Mouse (Mus musculus): Measurements from ENCODE around the gene Cdh13. TPM values are rescaled to one million over a fixed set of nuclear protein-coding genes. Genes with fewer than 3 reads are reported as not detected.

Cdh13 gene
- total RNA-seq, 2 experiments from 2014 or later, result 5.9 to 12.6 TPM

- DNase-seq (ENCODE audit: low spot score in 2 of 2), result no peak
These were observed 156.3 kb downstream of the Cdh13 start for GRCm38 (mm10) chr8:118439857-118440256.

GRCm38 (mm10) chr8:118443361-118443760 is 159.8 kb downstream of the Cdh13 start:
- peak; percentile 16 to 23 for DNase-seq (ENCODE audit: low spot score in 2 of 2)

- DNase-seq (ENCODE audit: low spot score in 2 of 2), result no peak
These were observed 161.2 kb downstream of the Cdh13 start for GRCm38 (mm10) chr8:118444651-118445207.

- no peak for DNase-seq (ENCODE audit: low spot score in 2 of 2)
These were observed 163.0 kb downstream of the Cdh13 start for GRCm38 (mm10) chr8:118446516-118446915.

DNA sequence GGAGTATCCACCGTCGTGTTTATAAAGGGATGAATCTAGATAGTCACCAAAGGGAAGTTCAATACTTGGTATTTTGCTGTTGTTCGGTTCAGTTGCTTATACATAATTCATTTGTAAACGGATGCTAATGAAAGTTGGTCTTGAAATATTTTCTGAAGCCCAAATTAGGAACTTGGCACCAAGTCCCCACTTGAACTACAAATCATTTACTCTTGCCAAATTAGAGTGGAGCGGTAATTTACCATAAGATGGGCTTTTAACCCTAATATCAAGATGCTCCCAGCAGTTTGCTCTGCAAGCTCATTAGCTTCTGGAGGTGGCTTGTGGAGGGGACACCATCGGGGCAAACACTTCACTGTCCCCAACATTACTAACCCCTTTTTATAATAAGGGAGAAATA is 164.5 kb downstream of the Cdh13 start:
- DNase-seq (ENCODE audit: low spot score in 2 of 2), result no peak

DNA sequence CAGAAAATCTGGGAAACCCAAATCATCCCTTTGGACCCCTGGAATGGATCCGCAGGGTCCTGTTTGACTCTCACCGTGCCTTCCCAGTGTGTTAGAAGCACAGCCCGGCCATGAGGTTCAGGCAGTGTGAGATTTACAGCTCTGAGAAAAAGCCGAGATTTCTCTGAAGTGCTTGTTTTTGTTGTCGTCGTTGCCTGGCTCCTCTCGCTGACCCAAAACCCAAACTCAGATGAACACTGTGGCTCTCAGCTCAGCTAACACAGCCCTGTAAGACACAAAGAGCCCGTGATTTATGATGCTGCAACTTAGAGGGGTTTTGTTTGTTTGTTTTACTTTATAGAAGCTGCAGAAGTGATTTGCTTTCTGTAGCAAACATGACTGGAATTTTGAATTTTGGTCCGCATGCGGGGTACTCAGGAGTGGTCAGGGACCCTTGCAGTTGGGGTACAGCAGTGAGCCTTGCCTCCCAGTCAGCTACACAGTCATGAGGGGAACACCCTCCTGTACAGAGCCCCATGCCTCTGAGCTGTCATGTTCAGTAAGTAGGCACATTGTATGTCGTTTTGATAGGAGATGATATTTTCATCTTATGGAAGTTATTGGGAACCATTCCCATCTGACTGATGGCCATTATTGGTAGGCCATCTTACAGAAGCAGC is 169.0 kb downstream of the Cdh13 start:
- DNase-seq (ENCODE audit: low spot score in 2 of 2), result peak in 1 of 2 experiments; percentile 8

DNA sequence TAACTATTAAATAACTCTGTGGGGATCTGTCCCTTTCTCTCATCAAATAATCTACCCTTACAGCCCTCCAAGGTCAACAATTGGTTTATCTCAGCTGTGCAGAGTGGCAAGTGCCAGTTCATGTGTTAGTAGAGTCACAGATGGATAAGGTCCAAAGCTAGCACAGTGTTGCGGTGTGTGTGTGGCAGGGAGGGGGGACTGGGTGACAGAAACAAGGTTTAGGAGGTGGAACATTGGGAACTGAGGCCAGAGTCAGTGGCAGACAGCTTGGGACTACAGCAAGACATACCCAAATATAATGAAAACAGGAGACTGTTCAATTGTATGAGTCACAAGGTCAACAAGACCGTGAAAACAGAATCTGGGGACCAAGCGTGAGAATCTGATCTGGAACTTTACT is 171.7 kb downstream of the Cdh13 start:
- no peak for DNase-seq (ENCODE audit: low spot score in 2 of 2)

DNA sequence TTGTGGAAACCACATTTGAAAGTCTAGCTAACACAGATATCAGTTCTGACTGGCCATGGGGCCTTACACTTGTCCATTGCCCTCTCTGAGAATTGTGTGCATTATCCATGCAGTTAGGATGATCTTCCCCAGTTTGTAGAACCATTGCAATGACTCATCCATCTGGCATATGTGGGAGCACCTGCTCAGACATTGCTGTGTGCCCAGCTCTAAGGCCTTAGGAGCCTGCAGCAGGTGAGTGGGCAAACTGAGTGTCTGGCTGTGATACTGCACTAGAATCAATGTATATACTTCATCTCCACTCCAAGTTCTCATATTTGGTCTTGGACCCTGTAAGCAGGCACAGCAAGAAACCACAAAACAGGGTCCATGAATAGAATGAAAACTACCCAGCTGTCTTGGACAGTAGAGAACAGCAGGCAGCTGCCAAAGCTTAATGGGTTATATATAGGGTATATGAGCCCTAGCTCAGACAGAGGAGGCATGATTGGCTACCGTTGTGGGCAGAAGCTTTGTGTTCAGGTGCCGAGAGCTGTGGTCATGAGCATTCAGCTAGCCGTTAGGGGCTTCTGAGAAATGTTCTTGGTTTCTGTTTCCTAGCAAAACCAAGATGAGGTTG is 181.9 kb downstream of the Cdh13 start:
- no peak for DNase-seq (ENCODE audit: low spot score in 2 of 2)

DNA sequence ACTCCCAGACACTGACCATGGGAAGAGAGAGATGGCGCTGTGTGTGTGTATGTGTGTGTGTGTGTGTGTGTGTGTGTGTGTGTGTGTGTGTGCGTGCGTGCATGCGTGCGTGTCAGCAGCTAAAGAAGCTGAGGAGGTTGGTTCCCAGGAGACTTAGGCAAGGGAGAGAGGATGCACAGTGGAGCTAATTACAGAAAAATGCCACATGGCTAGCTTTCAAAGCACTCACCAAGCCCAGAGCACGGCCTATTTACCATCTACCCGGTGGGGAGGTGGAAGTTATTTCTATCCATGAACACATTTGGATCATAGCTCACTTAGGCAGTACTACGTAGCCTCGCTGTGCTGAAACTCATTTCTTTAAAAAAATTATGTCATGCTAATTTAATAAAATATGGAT is 194.1 kb downstream of the Cdh13 start:
- DNase-seq (ENCODE audit: low spot score in 2 of 2), result no peak

DNA sequence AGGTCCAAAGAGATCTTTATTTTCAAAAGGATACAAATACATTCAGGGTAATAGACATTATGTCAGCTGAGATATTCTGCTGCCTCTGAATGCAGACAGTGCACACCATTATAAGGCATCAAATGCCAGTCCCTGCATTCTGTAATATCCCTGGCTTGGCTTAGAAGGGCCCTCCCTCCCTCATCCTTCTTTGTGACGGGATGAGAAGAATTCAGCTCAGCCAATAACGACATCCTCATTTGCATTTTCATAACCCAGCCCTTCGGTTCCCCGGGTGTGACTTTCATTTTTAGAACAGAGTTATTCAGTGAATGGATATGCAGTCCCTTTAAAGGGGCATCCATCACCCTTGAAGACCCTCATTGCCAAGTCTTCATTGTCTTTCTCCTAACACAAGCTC is 205.2 kb downstream of the Cdh13 start:
- no peak for DNase-seq (ENCODE audit: low spot score in 2 of 2)

GRCm38 (mm10) chr8:118502509-118502908 is 219.0 kb downstream of the Cdh13 start:
- no peak for DNase-seq (ENCODE audit: low spot score in 2 of 2)

DNA sequence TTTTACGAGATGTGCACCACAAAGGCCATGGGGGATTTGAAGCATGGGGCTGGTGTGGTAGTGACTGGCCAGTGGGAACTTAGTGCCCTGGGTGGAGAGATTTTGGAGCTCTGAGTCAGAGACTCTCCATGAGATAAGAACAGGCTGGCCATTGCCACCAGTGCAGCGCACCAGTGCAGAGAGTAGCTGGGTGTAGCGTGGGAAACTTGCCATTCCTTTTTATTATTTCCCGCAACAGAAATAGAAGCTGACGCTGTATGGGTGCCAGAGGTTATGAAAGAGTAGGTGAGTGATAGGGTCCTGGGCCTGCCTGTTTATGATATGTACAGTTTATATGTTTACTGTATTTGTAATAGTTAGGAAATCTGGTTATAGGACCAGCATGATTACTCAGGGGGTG is 225.9 kb downstream of the Cdh13 start:
- DNase-seq (ENCODE audit: low spot score in 2 of 2), result no peak

DNA sequence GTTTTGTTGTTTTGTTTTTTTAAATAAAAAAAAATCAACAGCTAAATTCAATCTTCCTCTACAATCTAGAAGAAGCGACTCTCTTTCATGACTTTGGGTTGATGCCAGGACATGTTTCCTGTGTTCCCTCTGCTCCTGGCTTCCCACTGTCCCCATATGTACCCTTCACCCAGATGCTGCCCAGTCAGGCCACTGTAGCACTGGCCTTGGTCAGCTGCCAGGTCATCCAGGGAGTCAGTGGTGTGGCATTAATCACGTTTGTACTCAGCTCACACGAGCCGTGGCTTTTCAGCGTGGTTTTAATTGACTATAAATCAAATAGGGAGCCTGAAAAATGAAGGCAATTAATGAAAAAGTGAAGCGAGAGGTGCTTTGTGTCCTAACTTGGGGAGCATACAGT is 229.7 kb downstream of the Cdh13 start:
- peak; percentile 22 to 23 for DNase-seq (ENCODE audit: low spot score in 2 of 2)

DNA sequence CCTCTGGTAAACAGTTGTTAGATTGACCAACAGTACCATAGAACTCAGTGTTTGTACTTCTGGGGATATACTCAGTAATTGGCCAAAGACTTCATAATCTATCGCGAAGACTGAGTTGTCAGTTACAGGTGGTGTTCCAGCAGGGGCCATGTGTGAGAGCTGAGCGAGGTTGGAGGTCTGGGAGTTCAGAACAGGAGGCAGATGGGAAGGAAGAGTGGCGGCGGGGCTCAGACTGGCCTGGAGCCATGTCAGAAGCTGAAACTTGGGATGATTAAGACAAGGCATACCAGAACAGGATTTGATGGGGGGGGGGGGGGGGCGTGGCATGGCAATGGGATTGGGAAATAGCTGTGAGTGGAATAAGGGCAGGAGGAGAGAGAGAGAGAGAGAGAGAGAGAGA is 232.1 kb downstream of the Cdh13 start:
- no peak for DNase-seq (ENCODE audit: low spot score in 2 of 2)

DNA sequence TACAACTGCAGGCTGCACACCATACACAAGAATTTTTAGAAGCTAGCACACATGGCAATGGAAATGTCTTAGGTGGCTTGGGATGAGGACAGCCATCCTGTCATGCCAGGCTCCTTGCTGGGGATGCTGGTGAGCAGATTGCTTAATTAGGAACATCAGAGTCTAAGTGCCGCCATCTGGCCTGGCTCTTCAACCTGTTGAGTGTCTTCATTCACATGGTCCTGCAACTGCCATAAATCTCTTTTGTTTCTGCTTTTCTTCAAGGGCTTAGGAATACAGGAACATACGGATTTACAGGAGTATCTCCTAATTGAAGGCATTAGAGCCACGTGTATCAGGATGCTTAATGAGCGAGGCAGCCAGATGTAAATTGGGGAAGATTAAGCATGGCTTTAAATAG is 233.5 kb downstream of the Cdh13 start:
- DNase-seq (ENCODE audit: low spot score in 2 of 2), result no peak

DNA sequence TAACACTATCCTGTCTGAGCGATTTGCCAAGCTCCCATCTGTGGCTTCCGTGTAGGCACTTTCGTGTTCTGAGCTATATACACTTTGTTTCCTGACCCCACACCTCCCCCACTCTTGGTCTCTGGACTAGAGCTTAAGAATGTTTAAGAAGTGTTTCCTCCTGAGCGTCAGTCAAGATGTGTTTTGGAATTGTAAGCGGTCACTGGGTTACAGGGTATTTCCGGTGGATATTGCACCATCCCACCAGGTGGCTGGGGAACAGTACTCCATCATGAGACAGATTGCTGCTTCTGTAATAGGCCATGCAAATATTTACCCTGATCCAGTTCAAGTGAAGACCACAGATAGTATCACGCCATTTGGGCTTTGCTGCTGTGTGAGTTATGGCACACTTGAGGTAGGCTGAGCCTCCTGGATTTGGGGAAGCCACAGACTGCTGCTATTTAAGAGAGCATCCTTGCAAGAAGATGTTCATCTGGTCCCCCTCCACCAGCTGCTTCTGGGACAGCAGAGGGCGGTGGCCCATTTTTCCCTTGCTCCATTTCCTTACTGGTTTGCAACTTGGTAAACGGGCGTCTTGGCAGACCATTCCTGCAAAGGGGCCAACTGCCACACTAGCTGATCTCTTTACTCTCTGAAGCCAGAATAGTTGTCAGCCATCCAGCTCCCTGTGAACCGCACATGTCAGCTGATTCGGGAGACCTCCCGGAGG is 234.7 kb downstream of the Cdh13 start:
- no peak for DNase-seq (ENCODE audit: low spot score in 2 of 2)

DNA sequence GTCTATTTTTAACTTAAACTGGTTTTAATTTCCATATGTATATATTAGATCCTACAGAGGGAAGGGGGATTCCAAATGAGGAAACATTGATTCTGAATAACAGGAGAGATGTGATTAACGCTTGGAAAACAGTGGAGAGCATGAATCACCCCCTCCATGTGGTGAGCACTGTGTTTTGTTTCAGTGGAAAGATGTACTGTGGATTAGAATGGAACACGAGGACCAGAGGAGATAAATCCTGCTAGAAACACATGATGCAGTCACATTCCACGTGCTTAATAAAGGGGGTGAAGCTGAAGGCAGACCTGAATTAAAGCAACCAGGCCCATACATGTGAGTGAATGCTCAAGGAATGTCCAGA is 235.2 kb downstream of the Cdh13 start:
- DNase-seq (ENCODE audit: low spot score in 2 of 2), result no peak

- no peak for DNase-seq (ENCODE audit: low spot score in 2 of 2)
These were observed 240.4 kb downstream of the Cdh13 start for GRCm38 (mm10) chr8:118523922-118524321.

DNA sequence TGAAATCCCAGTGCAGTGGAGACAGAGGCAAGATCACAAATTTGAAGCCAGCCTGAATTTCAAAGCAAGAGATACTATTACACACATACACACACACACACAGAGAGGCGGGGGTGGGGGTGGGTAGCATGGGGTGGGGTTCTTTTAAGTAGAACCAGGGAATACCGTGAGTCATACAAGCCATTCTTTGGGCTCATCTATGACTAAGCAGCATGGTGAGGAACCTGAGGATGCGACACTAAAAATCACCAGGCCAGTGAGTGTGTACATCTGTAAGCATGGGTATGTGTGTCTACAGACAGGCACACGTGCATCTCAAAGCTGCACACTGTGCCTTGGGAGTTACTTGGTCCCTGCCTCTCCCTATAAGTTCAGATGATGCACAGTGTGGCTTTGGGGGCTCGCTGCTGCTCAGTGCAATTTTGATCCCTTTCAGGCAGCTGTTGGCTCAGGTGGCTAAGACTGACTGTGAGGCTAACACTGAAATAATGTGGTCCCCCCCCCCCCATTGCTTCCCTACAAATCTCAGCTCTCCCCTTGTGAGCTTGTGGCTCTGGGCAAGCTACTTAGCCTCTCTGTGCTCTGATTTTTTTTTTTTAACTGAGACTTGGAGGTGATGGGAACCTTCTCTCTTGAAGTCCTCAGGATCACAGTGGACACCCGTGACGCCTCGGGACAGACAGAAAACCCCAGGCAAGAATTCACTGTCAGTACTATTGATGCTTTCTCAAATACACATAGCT is 255.5 kb downstream of the Cdh13 start:
- DNase-seq (ENCODE audit: low spot score in 2 of 2), result no peak

DNA sequence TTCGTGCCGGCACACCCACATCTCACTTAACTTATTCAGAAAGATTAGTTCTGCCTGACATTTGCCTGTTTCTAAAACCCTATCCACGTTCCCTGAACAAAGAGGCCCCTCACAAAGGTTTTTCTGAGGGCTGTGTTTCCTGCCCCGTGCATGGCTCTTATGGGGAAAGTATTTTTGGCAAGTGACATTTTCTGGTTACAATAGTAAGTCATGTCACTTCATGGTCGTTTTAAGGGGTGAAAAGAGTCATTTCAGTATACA is 256.0 kb downstream of the Cdh13 start:
- DNase-seq (ENCODE audit: low spot score in 2 of 2), result no peak

- DNase-seq (ENCODE audit: low spot score in 2 of 2), result no peak
These were observed 256.4 kb downstream of the Cdh13 start for GRCm38 (mm10) chr8:118539941-118540340.

DNA sequence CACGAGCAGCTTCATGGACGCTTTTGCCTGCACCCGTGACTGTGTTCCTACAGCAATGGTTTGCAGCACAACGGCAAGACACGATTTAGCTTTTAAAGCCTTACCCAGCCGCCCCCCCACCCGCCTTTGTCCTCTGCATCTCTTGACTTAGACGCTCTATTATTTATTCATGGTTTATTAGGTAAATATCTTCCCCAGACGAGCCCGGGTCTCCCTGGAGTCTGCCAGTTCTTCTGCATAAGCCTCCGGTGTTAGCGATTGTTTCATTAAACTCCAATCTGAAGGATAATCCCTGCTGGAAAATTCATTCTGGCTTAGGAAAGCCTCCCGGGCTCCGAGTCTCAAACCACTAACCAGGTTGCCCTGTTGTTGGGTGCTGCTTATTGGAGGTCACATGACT is 268.9 kb downstream of the Cdh13 start:
- DNase-seq (ENCODE audit: low spot score in 2 of 2), result no peak
